Mouse (Mus musculus): ENCODE measurements around the gene Arhgef28. TPM values are rescaled to one million over a fixed set of nuclear protein-coding genes. Genes with fewer than 3 reads are reported as not detected.

The Arhgef28 gene
- polyA plus RNA-seq, 1 experiment from 2014 or later, result 0.40 TPM

DNA sequence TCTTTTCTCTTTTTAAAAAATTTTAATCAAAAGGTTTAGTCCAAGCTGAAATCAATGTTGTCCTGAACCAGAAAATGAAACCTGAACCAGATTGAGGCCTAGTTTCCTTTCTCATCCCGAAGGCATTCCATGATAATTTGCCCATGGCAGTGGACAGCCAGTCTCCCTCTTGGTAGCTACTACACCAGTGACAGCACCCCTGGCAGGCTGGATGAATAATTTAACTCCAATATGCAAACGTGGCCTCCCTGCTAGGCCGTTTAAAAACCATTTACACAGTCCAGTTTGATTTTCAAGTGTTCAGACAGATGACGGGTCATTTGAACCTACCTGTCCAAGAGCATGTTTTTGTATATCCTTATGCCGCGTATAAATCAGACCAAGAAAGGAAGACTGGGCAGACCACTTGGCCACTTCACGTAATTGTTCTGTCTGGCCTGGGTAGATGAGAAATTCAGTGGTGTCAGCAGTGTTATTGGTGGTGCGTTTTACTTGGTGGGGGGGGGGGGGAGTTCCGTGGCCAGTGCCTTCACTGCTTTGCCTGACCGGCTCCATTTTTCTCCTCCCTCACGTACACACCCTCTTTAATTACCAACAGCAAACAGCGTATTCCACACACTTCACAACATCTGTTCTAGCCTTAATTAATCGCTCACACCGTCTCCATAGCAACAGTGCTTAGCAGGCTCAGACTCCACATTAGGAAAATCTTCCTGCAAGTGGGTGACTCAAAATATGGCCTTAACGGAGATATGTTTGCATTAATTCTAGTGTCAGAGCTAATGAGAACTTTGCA lies 314.0 kb downstream of the Arhgef28 start:
- Histone ChIP-seq H3K4me2 (no peak overlapping the region), H3K4me3 (replicated peaks) (no peak overlapping the region), H3K4me1 (replicated peaks) (no peaks in the 10 kb centered on the region), H3K27ac (no peak overlapping the region), H3K36me3 (no peaks in the 10 kb centered on the region), H3K9me3 (replicated peaks) (no peaks in the 10 kb centered on the region), H3K9ac (no peak overlapping the region), H3K27me3 (no peaks in the 10 kb centered on the region)
- ATAC-seq (ENCODE audit: low read depth) (no peak), DNase-seq (no peak)
- WGBS (ENCODE audit: insufficient replicate concordance), result 74% methylated on average over 15 of the region's 15 CpGs

DNA sequence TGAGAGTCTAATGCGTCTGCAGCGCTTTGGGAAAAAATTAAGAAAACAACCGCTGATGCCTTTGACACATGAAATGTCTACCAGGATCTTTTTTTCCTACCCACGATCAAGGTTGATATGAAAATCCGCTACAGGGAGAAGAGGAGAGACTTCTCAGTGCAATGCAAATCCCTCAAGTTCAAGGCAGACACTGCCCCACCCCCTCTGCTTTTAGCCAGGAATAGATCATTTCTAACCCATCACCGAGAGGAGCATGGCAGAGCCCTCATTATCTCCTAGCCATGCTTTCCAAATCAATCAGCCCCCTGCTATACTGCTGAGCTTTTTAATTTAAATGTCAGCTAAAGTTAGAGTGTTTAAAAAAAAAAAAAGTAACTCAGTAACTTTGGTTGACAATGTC lies 318.2 kb downstream of the Arhgef28 start:
- Histone ChIP-seq H3K4me1 (replicated peaks) (no peaks in the 10 kb centered on the region), H3K27ac (no peak overlapping the region), H3K9ac (no peak overlapping the region), H3K9me3 (replicated peaks) (no peaks in the 10 kb centered on the region), H3K27me3 (no peaks in the 10 kb centered on the region), H3K36me3 (no peaks in the 10 kb centered on the region), H3K4me2 (no peak overlapping the region), H3K4me3 (replicated peaks) (no peak overlapping the region)
- ATAC-seq (ENCODE audit: low read depth) (no peak), DNase-seq (no peak)
- 64% methylated on average over 6 of the region's 6 CpGs for WGBS (ENCODE audit: insufficient replicate concordance)

GRCm38 (mm10) chr13:97887558-97887957 lies 318.7 kb downstream of the Arhgef28 start:
- no peaks in the 10 kb centered on the region for H3K4me1 ChIP-seq (replicated peaks)
- H3K27ac ChIP-seq, result no peak overlapping the region
- H3K36me3 ChIP-seq, result no peaks in the 10 kb centered on the region
- 59% methylated on average over 7 of the region's 7 CpGs for WGBS (ENCODE audit: insufficient replicate concordance)
- H3K9ac ChIP-seq, result no peak overlapping the region
- ATAC-seq (ENCODE audit: low read depth), result no peak
- H3K27me3 ChIP-seq, result no peaks in the 10 kb centered on the region
- DNase-seq, result no peak
- no peaks in the 10 kb centered on the region for H3K9me3 ChIP-seq (replicated peaks)
- H3K4me2 ChIP-seq, result no peak overlapping the region
- H3K4me3 ChIP-seq (replicated peaks), result no peak overlapping the region

DNA sequence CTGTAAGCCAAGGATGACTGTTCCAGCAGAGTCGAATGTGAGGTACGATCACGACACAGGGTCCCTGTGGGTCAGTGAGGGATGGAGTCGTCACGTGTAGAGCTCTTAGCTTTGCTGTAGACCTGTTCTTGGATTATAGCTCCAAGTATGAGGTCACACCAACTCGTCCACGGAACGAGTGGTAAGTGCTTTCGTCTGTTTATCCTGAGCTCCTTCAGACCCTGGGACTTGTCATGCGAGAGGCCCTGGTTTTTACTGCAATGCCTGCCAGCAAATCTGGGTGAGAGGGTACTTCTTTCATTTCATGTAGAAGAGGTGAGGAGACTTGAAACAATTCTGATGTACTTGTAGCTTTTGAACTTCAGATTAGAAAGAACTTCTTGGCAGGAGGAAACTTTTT lies 322.6 kb downstream of the Arhgef28 start:
- no peak overlapping the region for H3K4me2 ChIP-seq
- no peak overlapping the region for H3K27ac ChIP-seq
- ATAC-seq (ENCODE audit: low read depth), result no peak
- no peak overlapping the region for H3K9ac ChIP-seq
- no peak for DNase-seq
- no peaks in the 10 kb centered on the region for H3K27me3 ChIP-seq
- no peaks in the 10 kb centered on the region for H3K9me3 ChIP-seq (replicated peaks)
- no peak overlapping the region for H3K4me3 ChIP-seq (replicated peaks)
- WGBS (ENCODE audit: insufficient replicate concordance), result 68% methylated on average over 10 of the region's 10 CpGs
- no peaks in the 10 kb centered on the region for H3K4me1 ChIP-seq (replicated peaks)
- no peaks in the 10 kb centered on the region for H3K36me3 ChIP-seq

DNA sequence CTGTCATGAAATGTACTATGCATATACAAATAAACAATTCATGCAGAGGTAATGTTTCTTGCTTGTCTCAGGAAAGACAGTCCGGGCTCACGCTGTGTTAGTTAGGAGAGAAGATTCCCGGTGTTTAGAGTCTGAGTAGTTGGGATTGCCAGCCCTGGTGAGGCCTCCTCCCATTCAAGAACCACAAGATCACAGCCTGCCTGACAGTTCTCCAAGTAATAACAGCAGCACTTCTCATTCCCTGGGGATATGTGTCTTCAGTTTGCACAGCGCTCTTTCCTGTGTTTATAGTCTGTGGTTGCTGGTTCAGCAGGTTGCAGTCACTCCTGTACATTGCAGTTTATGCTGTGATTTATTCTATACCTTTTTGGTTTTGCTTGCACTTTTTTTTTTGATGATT lies 329.8 kb downstream of the Arhgef28 start:
- WGBS (ENCODE audit: insufficient replicate concordance), result 73% methylated on average over 4 of the region's 4 CpGs
- Histone ChIP-seq H3K4me3 (replicated peaks) (no peak overlapping the region), H3K4me2 (no peak overlapping the region), H3K27ac (no peak overlapping the region), H3K9ac (no peak overlapping the region), H3K27me3 (no peaks in the 10 kb centered on the region), H3K36me3 (no peaks in the 10 kb centered on the region), H3K9me3 (replicated peaks) (no peaks in the 10 kb centered on the region), H3K4me1 (replicated peaks) (no peaks in the 10 kb centered on the region)
- no peak for DNase-seq
- ATAC-seq (ENCODE audit: low read depth), result no peak

GRCm38 (mm10) chr13:97876031-97876430 lies 330.2 kb downstream of the Arhgef28 start:
- 73% methylated on average over 6 of the region's 6 CpGs for WGBS (ENCODE audit: insufficient replicate concordance)

DNA sequence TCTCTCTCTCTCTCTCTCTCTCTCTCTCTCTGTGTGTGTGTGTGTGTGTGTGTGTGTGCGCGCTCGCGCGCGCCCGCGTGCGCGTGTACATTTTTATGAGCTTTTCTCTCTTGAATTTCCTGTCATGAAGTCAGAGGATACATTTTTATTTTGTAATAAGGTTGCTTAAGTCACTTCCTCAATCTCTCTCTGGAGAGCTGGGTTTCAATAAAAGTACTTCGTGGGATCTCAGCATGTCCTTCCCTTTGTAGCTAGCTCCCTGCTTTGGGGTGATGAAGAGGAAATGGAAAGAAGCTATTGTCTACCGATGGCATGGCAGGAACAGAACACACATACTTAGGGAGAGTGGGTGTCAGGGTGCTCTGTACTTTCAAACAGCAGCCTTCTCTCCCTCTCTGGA lies 336.8 kb downstream of the Arhgef28 start:
- Histone ChIP-seq H3K9me3 (replicated peaks) (no peaks in the 10 kb centered on the region), H3K36me3 (no peaks in the 10 kb centered on the region), H3K4me3 (replicated peaks) (no peak overlapping the region), H3K9ac (no peak overlapping the region), H3K4me1 (replicated peaks) (no peaks in the 10 kb centered on the region), H3K4me2 (no peak overlapping the region), H3K27me3 (no peaks in the 10 kb centered on the region), H3K27ac (no peak overlapping the region)
- no peak for ATAC-seq (ENCODE audit: low read depth)
- 75% methylated on average over 12 of the region's 12 CpGs for WGBS (ENCODE audit: insufficient replicate concordance)
- DNase-seq, result no peak

More at GRCm38 (mm10) chr13:97876031-97876430, 330.2 kb downstream of the Arhgef28 start:
- H3K27me3 ChIP-seq, result no peaks in the 10 kb centered on the region
- H3K9me3 ChIP-seq (replicated peaks), result no peaks in the 10 kb centered on the region
- DNase-seq, result no peak
- H3K36me3 ChIP-seq, result no peaks in the 10 kb centered on the region
- H3K27ac ChIP-seq, result no peak overlapping the region
- no peak overlapping the region for H3K9ac ChIP-seq
- no peak overlapping the region for H3K4me3 ChIP-seq (replicated peaks)
- H3K4me1 ChIP-seq (replicated peaks), result no peaks in the 10 kb centered on the region
- H3K4me2 ChIP-seq, result no peak overlapping the region
- ATAC-seq (ENCODE audit: low read depth), result no peak

DNA sequence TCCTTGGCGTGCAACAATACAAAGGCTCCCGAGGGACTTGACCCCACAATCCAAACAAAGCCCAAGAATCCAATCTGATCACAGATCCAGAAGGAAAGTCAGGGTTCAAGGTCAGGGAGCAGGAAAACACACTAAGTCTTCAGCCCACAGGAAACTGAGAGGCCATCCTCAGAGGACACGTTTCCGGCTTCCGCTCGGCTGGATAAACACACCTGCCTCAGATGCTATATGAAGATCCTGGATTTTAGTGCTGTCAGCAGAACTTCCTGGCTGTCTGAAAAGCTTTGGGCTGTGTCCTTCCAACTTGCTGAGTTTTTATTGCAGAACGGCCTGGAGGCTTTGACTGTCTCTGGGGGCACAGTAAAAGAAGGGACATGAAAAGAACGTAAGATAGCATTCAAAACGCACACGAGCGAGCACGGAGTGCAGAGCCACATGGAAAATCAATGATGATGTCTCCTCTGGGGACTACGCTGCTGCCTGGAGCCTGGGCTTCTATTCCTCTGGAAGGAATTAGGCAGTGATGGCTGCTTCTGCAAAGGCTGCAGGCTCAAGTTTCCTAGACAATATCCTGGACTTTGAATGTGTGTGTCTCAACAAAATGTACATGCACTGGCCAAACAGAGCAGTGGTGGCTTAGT lies 338.8 kb downstream of the Arhgef28 start:
- no peak for DNase-seq
- Histone ChIP-seq H3K9me3 (replicated peaks) (no peaks in the 10 kb centered on the region), H3K4me3 (replicated peaks) (no peak overlapping the region), H3K36me3 (no peaks in the 10 kb centered on the region), H3K4me1 (replicated peaks) (no peaks in the 10 kb centered on the region), H3K4me2 (no peak overlapping the region), H3K27me3 (no peaks in the 10 kb centered on the region), H3K27ac (no peak overlapping the region), H3K9ac (no peak overlapping the region)
- ATAC-seq (ENCODE audit: low read depth), result no peak
- 71% methylated on average over 13 of the region's 13 CpGs for WGBS (ENCODE audit: insufficient replicate concordance)

DNA sequence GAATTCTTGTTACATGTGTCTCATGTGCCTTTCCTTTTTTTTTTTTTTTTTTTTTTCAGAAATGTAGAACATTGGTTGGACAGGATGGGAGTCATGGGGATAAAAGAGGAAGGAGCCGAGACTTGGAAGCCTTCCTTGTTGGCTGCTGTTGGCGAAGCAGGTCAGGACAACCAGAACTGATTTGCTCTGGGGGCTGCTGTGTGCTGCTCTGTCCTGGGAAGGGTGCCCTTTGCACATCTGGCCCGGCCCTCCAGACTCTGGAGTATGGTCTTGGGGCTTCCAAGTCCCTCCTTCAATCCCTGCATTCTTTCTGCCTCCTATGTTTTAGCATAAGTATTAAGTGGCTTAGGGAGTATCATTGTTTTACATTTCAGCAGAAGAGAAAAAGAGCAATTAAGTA lies 347.2 kb downstream of the Arhgef28 start:
- ATAC-seq (ENCODE audit: low read depth), result no peak
- Histone ChIP-seq H3K4me2 (no peak overlapping the region), H3K4me3 (replicated peaks) (no peak overlapping the region), H3K27ac (no peak overlapping the region), H3K4me1 (replicated peaks) (peaks cover 13% of the 10 kb centered on the region), H3K9ac (no peak overlapping the region), H3K9me3 (replicated peaks) (no peaks in the 10 kb centered on the region), H3K27me3 (no peaks in the 10 kb centered on the region), H3K36me3 (no peaks in the 10 kb centered on the region)
- no peak for DNase-seq
- WGBS (ENCODE audit: insufficient replicate concordance), result 60% methylated on average over 3 of the region's 3 CpGs

GRCm38 (mm10) chr13:97857860-97858259 lies 348.4 kb downstream of the Arhgef28 start:
- no peak overlapping the region for H3K9ac ChIP-seq
- H3K36me3 ChIP-seq, result no peaks in the 10 kb centered on the region
- H3K4me3 ChIP-seq (replicated peaks), result no peak overlapping the region
- DNase-seq (no peak), ATAC-seq (ENCODE audit: low read depth) (peak; percentile 66)
- H3K4me2 ChIP-seq, result no peak overlapping the region
- peaks cover 16% of the 10 kb centered on the region for H3K4me1 ChIP-seq (replicated peaks)
- 14% methylated on average over 6 of the region's 6 CpGs for WGBS (ENCODE audit: insufficient replicate concordance)
- no peak overlapping the region for H3K27ac ChIP-seq
- H3K27me3 ChIP-seq, result no peaks in the 10 kb centered on the region
- no peaks in the 10 kb centered on the region for H3K9me3 ChIP-seq (replicated peaks)

GRCm38 (mm10) chr13:97853356-97853968 lies 352.8 kb downstream of the Arhgef28 start:
- Histone ChIP-seq H3K9me3 (replicated peaks) (no peaks in the 10 kb centered on the region), H3K36me3 (no peaks in the 10 kb centered on the region), H3K4me1 (replicated peaks) (peaks cover 14% of the 10 kb centered on the region), H3K4me3 (replicated peaks) (no peak overlapping the region), H3K9ac (no peak overlapping the region), H3K27me3 (no peaks in the 10 kb centered on the region), H3K27ac (no peak overlapping the region), H3K4me2 (no peak overlapping the region)
- ATAC-seq (ENCODE audit: low read depth) (no peak), DNase-seq (no peak)
- WGBS (ENCODE audit: insufficient replicate concordance), result 43% methylated on average over 8 of the region's 8 CpGs

Measured in liver, embryonic 13.5 days (tissue).